In genomic region chr1:178338318-178338641, GRCm38 (mm10) we compare ENCODE assay signal across 8 mouse cellular contexts. TPM values are rescaled to one million over a fixed set of nuclear protein-coding genes. Genes with fewer than 3 reads are reported as not detected.
DNase-seq lines count a peak whose midpoint lies in the region; ATAC-seq and TF ChIP-seq lines count a peak whose summit lies in the region.

No protein-coding gene starts in this region.

- peak overlapping the region; percentile 51 for H3K4me2 ChIP-seq in kidney, embryonic 14.5 days (replicated peaks; ENCODE audit: low read depth, low read length)

- peak overlapping the region; percentile 52 for H3K4me3 ChIP-seq in cerebellum, adult 2 months (replicated peaks; ENCODE audit: insufficient read depth, low read depth, low read length)
- H3K4me3 ChIP-seq in kidney, embryonic 14.5 days (ENCODE audit: low read length): peak overlapping the region; percentile 100

- no peak for TF ChIP-seq CTCF in cerebellum, adult 2 months (IDR thresholded peaks at IDR 0.05; ENCODE audit: borderline replicate concordance, insufficient read depth, low read depth, low read length)

- peak overlapping the region; percentile 100 for H3K9ac ChIP-seq in kidney, embryonic 14.5 days (ENCODE audit: low read depth, low read length)

- no peaks in the 10 kb centered on the region for H3K27me3 ChIP-seq in cerebellum, adult 2 months (ENCODE audit: control insufficient read depth, insufficient read depth, low read length)
- no peaks in the 10 kb centered on the region for H3K27me3 ChIP-seq in kidney, embryonic 14.5 days (ENCODE audit: control insufficient read depth, insufficient read depth, low read length)

- no peak for TF ChIP-seq POLR2A in cerebellum, adult 2 months (IDR thresholded peaks at IDR 0.05; ENCODE audit: borderline replicate concordance, insufficient read depth, low read length)

- 11% methylated on average over 6 of the region's 6 CpGs for WGBS in cerebellum, adult 2 months
- 4% methylated on average over 6 of the region's 6 CpGs for WGBS in kidney, embryonic 14.5 days

- no peaks in the 10 kb centered on the region; the same call in 1 of the 2 replicates for H3K4me1 ChIP-seq in cerebellum, adult 2 months (ENCODE audit: control insufficient read depth, insufficient read depth, low read length)
- peaks cover 5% of the 10 kb centered on the region for H3K4me1 ChIP-seq in kidney, embryonic 14.5 days (ENCODE audit: control insufficient read depth, insufficient read depth, low read length)

- no peak for ATAC-seq in kidney, embryonic 14.5 days (ENCODE audit: low FRiP score, low TSS enrichment)
- no peak for ATAC-seq in granulocyte monocyte progenitor cell, adult 5-6 weeks (replicated peaks; ENCODE audit: poor library complexity, severe bottlenecking)

- DNase-seq in adrenal gland, adult 2 months: peak; percentile 52
- DNase-seq in adrenal gland, postnatal 4 days (ENCODE audit: low spot score in 2 of 2): no peak
- peak; percentile 42 to 53 for DNase-seq in cerebellum, adult 2 months
- DNase-seq in forelimb bud, embryonic 11.5 days (ENCODE audit: low read depth, low spot score): peak; percentile 49
- peak; percentile 41 for DNase-seq in lung, postnatal 14 days
- peak; percentile 43 to 59 for DNase-seq in spleen, postnatal 10 days (ENCODE audit: low spot score in 2 of 2)

- H3K36me3 ChIP-seq in kidney, embryonic 14.5 days (ENCODE audit: control insufficient read depth, insufficient read depth, low read length): peaks cover 20% of the 10 kb centered on the region

- H3K27ac ChIP-seq in cerebellum, adult 2 months (ENCODE audit: insufficient read depth, low read length): peak overlapping the region; percentile 82
- peak overlapping the region; percentile 99 for H3K27ac ChIP-seq in kidney, embryonic 14.5 days (ENCODE audit: low read depth, low read length)

- H3K9me3 ChIP-seq in kidney, embryonic 14.5 days (ENCODE audit: control insufficient read depth, low read length): no peaks in the 10 kb centered on the region

RNA-seq across cellular contexts. Expression of gene Hnrnpu, which starts 0.7 kb away (rescaled TPM):
- total RNA-seq in adrenal gland, adult 2 months (2021): 100 to 1,000 TPM; 319 to 336 TPM
- polyA plus RNA-seq in adrenal gland, adult 2 months (2012; rRNA removed): 27.4 and 28.2 TPM in 2 replicates
- 100 to 1,000 TPM; 475 to 530 TPM for total RNA-seq in adrenal gland, postnatal 4 days (2021)
- polyA plus RNA-seq in cerebellum, adult 2 months (2012; rRNA removed): 365 and 383 TPM in 2 replicates
- 432 and 617 TPM in 2 replicates for polyA plus RNA-seq in kidney, embryonic 14.5 days (2014; fragmentation: Nextera tagmentation; extraction: Ambion mirVana)
- 580 and 661 TPM in 2 replicates for total RNA-seq in granulocyte monocyte progenitor cell, adult 5-6 weeks (2014; fragmentation: Nextera tagmentation)
- 553 and 618 TPM in 2 replicates for total RNA-seq in granulocyte monocyte progenitor cell, adult 5-6 weeks (2017)

RNA-seq across cellular contexts. Expression of gene Cox20, which starts 19.4 kb away (rescaled TPM):
- total RNA-seq in adrenal gland, adult 2 months (2021): 100 to 1,000 TPM in 1 of 2 experiments, 10 to 100 TPM in 1; 95.5 to 132 TPM
- 4.1 and 4.7 TPM in 2 replicates for polyA plus RNA-seq in adrenal gland, adult 2 months (2012; rRNA removed)
- total RNA-seq in adrenal gland, postnatal 4 days (2021): 10 to 100 TPM; 76.2 to 81.3 TPM
- 97.7 and 99.4 TPM in 2 replicates for polyA plus RNA-seq in cerebellum, adult 2 months (2012; rRNA removed)
- polyA plus RNA-seq in kidney, embryonic 14.5 days (2014; fragmentation: Nextera tagmentation; extraction: Ambion mirVana): 121 and 168 TPM in 2 replicates
- 131 and 163 TPM in 2 replicates for total RNA-seq in granulocyte monocyte progenitor cell, adult 5-6 weeks (2014; fragmentation: Nextera tagmentation)
- 142 and 153 TPM in 2 replicates for total RNA-seq in granulocyte monocyte progenitor cell, adult 5-6 weeks (2017)

Comparison
In these comparisons a context has a peak if more than half of its experiments do, and no peak if none do; other contexts are left out.
1. DNase-seq: peak in adrenal gland, adult 2 months (single experiment), cerebellum, adult 2 months (2 of 2), forelimb bud, embryonic 11.5 days (single experiment), lung, postnatal 14 days (single experiment) and spleen, postnatal 10 days (2 of 2); none in adrenal gland, postnatal 4 days (0 of 2).